Mouse (Mus musculus) cerebellum, adult 2 months (tissue): Measurements from ENCODE around the gene Nradd.

Source experiments
- CTCF ChIP-seq: fragments of 200-500 bp; IDR thresholded peaks from 2 replicates; pipeline ENCODE4 v1.5.1; 2011; ENCODE audit warnings: low read depth, mild to moderate bottlenecking, control low read depth, low read length, moderate library complexity, borderline replicate concordance; ENCODE audit not compliant: insufficient read depth
- POLR2A ChIP-seq: fragments of 200-500 bp; IDR thresholded peaks from 2 replicates; pipeline ENCODE4 v1.6.1; 2011; ENCODE audit warnings: low read length, control low read depth, borderline replicate concordance; ENCODE audit not compliant: insufficient read depth

DNA sequence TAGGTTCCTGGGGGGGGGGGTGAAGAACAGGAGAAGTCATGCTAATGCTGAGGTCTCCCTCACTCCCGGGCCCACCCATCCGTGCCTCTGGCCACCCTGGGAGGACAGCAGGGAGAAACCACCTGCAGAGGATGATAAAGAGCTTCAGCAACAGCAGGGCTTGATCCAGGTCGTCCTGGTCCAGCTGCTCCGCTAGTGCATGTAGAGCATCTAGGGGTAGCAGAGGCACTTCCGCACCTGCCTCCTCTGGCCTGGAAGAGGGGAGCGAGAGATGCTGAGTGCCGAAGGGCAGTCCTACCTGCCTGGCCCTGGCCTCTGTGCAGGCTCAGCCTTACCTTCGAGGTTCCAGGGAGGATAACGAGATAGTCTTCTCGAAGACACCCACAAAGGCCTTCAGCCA is 20.0 kb upstream of the Nradd start:
- TF ChIP-seq POLR2A (no peak), CTCF (no peak)
